Mouse (Mus musculus) MEL (cell line): ENCODE data around the gene Nkpd1.

Experiments used
- POLR2AphosphoS5 ChIP-seq: IDR thresholded peaks from 2 replicates; pipeline ENCODE4 v1.6.1; 2012; ENCODE audit warnings: low read depth, borderline replicate concordance, mild to moderate bottlenecking, inconsistent platforms, low read length, moderate library complexity, mixed read lengths
- USF2 ChIP-seq, 2 experiments: IDR thresholded peaks; 2 replicates each; pipeline ENCODE4 v1.6.1; 2011 to 2012; ENCODE audit warnings: improper control_type of control experiment in 2 of 2, low read length in 2 of 2, borderline replicate concordance in 1 of 2, inconsistent platforms in 1 of 2, low read depth in 1 of 2, mild to moderate bottlenecking in 1 of 2; ENCODE audit not compliant: insufficient read depth in 1 of 2
- ZC3H11A ChIP-seq: IDR thresholded peaks from 2 replicates; pipeline ENCODE4 v1.6.1; 2012; ENCODE audit warnings: low read depth, mild to moderate bottlenecking, inconsistent platforms, low read length, improper control_type of control experiment
- ZNF384 ChIP-seq: IDR thresholded peaks from 2 replicates; pipeline ENCODE4 v1.6.1; 2012; ENCODE audit warnings: low read depth, mild to moderate bottlenecking, inconsistent platforms, low read length, improper control_type of control experiment

DNA sequence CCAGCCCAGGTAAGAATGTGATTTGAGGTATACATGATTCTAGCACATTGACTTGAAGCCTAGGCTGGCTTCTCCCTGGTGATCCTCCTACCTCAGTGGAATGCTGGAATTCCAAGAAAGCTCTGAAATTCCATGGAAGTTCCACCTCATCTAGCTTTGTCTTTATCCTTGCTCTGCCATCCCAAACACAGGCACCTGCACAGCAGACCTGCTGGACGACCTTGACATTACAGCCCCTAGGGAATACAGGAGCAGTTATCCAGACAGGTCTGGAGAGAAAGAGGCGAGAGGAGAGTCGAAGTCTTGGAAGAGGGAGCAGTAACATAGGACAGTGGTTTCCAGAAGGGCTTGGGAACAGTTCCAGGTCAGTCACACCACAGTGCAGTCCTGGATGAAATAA, 52.0 kb downstream of the Nkpd1 start:
- TF ChIP-seq ZNF384 (no peak), USF2 (IDR thresholded peaks at IDR 0.05; ENCODE audit: borderline replicate concordance in 1 of 2, insufficient read depth in 1 of 2, low read depth in 1 of 2, low read length in 2 of 2) (no peak), POLR2AphosphoS5 (no peak), ZC3H11A (no peak)
